Mouse (Mus musculus) kidney, postnatal 10 days (tissue): ENCODE results near the gene Ctsf.
A peak's percentile ranks its signal among the peaks of the same experiment; 100 is the strongest.
"Not testable (repeated sequence)": the region's sequence is repeated elsewhere in the genome, so short reads cannot be mapped to it uniquely, and the experiment has no call there.

Experiments used
- DNase-seq: peaks from one replicate; pipeline ENCODE4 v3.0.0; 2021; ENCODE audit warnings: mixed read lengths

Gene Ctsf

GRCm38 (mm10) chr19:4850281-4850680 lies 4.6 kb upstream of the Ctsf start:
- no peak for DNase-seq

DNA sequence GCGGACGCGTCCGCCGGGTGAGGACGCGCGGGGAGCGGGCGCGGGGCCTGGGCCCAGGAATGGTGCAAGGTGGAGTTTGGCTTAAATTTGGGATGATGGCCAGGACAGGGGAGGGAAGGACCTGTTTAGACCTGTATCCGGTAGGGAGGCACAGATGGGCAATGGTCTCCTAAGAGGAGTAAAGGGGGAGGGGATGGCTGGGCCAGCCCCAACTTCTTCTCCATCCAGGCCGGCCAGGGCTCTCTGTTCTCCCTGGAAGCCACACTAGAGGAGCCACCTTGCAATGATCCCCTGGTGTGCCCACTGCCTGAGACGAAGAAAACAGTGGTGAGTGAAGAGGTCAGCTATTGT lies 515 bp downstream of the Ctsf start:
- no peak for DNase-seq

- no peak for DNase-seq
These were observed 1.0 kb downstream of the Ctsf start for GRCm38 (mm10) chr19:4855951-4856350.

DNA sequence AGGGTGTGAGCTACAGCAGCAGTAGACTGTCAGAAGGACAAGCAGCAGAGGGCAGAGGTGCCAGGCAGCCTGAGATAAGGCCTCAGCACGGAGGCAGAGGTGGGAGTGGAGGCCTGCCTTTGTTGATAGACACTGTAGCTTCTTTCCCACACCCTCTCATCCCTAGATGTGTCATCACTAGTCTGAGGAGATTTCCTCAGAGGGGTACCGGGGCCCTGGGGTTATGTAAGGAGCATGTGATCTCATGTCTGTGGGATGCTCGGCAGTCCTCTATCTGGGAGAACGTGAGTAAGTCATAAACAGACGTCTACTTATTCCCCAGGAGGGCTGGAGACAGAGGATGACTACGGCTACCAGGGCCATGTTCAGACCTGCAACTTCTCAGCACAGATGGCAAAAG lies 4.2 kb downstream of the Ctsf start:
- no peak for DNase-seq

DNA sequence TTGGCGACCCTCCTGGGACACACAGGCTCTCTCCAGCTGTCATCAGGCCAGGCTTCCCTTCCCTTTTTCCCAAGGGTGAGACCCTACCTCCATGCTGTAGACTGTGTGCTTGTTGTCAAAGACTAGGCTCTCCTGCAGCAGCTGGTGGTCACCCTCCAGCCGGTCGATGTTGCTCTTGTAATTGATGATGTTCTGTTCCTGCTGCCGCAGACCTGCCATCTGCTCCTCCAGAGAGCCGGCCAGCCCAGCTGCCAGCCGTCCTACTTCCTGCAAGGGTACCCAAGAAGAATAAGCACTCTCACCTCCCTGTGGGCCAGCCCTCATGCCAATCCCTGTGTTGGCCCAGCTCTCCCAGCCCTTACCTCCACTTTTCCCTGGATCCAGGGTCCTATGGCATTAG lies 8.1 kb downstream of the Ctsf start:
- DNase-seq = no peak

- peak; percentile 76 for DNase-seq
These were observed 10.2 kb downstream of the Ctsf start for GRCm38 (mm10) chr19:4865147-4865546.

DNA sequence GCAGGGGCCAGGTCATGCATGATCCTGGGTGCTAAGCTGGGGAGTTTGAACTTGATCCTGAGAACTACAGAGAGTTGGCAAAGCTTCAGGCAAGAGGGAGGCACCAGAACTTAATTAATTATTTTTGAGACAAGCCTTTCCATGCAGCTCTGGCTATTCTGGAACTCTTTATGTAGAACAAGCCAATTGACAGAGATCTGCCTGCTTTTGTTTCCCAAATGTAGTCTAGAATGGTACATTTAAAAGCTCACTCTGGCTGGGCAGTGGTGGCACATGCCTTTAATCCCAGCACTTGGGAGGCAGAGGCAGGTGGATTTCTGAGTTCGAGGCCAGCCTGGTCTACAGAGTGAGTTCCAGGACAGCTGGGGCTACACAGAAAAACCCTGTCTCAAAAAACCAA lies 19.7 kb downstream of the Ctsf start:
- DNase-seq = not testable (repeated sequence)

- DNase-seq = no peak
These were observed 21.3 kb downstream of the Ctsf start for GRCm38 (mm10) chr19:4876241-4876640.

GRCm38 (mm10) chr19:4876755-4877154 lies 21.8 kb downstream of the Ctsf start:
- no peak for DNase-seq

- peak; percentile 71 for DNase-seq
These were observed 22.9 kb downstream of the Ctsf start, which contains the start of gene Actn3 for GRCm38 (mm10) chr19:4877785-4878184. TSS of gene Actn3 (minus strand) at chr19:4877909.

DNA sequence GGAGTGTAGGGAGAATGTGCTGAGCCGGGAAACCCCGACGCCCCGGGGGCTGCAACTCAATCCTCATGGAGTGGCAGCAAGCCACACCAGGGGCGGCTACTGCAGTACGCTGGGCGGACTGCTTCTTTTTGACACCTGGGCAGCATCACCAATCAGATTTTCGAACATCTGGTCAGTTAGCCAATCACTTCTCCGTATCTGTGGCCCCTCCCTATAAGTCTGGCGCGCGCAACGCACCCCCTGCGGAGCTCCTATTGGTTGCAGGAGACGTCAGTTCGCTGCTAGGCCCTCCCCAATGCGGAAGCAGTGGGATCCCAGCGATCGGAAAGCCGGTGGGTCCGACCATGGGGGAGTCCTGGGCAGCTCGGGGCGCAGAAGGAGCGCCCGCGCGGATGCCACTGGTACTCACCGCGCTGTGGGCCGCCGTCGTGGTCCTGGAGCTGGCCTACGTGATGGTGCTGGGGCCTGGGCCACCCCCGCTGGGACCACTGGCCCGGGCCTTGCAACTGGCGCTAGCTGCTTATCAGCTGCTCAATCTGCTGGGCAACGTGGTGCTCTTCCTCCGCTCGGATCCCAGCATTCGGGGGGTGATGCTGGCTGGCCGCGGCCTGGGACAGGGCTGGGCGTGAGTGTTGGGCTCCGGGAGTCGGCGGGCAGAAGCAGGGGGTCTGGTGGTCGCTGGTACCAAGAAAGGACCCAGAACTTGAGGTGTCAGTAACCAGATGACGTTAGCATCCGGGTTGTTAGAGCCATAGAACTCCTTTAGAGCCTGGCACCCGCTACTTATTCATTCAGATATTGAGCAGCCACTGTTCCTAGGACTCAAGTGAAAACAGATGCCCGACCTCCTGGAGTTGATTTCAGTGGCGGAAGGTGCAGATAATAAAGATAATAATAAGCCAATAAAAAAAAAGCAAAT lies 23.7 kb downstream of the Ctsf start, which contains the start of gene Zdhhc24:
Gene Zdhhc24, plus strand, starts transcription at position 264 of the 919 bp plus-strand sequence.
- peak; percentile 96 for DNase-seq

- DNase-seq = no peak
These were observed 24.4 kb downstream of the Ctsf start for GRCm38 (mm10) chr19:4879324-4879703.

- no peak for DNase-seq
These were observed 29.0 kb downstream of the Ctsf start for GRCm38 (mm10) chr19:4883961-4884360.

- DNase-seq = no peak
These were observed 34.9 kb downstream of the Ctsf start for GRCm38 (mm10) chr19:4889791-4890190.

GRCm38 (mm10) chr19:4891798-4892197 lies 36.9 kb downstream of the Ctsf start:
- DNase-seq = no peak

- DNase-seq = no peak
These were observed 42.0 kb downstream of the Ctsf start for GRCm38 (mm10) chr19:4896780-4897520.

DNA sequence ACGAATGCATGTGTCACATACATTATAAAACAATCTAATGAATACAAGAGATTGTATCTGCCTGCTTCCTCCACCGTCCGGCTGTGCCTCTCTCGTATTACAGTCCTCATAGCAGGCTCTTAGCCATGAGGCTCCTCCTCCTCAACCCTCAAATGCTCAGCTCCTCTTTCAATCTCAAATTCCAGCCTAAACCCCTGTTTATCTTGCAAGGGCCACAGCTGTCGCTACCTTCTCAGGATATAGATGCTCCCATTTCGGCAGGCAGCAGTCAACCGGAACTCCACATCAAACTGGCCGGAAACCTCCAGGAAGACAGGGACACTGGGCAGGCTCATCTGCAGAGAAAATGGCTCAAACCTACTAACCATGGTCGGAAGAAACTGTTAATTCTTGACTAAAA lies 44.0 kb downstream of the Ctsf start:
- no peak for DNase-seq

DNA sequence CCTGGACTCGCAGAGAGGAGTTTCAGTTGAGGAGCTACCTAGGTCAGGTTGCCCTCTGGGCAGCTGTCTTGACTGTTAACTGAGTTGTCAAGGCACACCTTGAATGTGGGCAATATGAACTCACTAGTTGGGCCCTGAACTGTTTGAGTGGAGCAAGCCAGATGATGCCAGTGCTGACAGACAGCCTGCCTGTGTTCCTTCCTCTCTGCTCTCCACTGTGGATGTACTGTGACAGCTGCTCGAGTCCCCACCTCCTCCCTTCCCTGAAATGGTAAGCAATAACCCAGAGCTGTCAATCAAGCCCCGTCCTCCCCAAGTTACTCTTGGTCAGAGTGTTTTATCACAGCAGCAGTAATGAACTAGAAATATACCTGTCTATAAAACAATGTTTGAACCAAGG lies 45.0 kb downstream of the Ctsf start:
- DNase-seq = no peak

GRCm38 (mm10) chr19:4905979-4906794 lies 51.3 kb downstream of the Ctsf start, which contains the start of gene Bbs1:
TSS of gene Bbs1 (minus strand) at chr19:4906628.
- DNase-seq = peak; percentile 88

GRCm38 (mm10) chr19:4908107-4908506 lies 53.2 kb downstream of the Ctsf start:
- DNase-seq = peak; percentile 59

DNA sequence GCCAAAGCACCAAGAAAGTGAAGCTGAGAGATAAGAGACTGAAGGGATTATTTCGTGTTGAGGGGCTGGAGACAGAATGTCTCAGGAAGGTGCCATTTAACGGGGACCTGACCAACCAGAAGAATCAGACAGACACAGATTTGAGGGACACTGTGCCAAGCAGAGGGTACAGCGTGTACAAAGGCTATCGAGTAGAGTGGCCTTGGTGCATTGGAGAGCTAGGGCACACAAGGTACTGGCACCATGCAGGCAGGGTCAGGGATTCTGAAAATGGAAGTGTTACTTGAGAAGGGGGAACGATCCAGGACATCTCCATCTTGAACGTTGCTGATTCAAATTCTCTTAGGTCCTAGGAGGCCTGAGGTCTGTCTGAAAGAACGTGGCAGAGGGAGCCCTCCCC lies 54.4 kb downstream of the Ctsf start:
- DNase-seq = no peak
